Mouse (Mus musculus): ENCODE results near the gene Ranbp6. TPM values are rescaled to one million over a fixed set of nuclear protein-coding genes. Genes with fewer than 3 reads are reported as not detected.

Ranbp6 gene
- polyA plus RNA-seq, 1 experiment from 2014 or later = 41.8 TPM

DNA sequence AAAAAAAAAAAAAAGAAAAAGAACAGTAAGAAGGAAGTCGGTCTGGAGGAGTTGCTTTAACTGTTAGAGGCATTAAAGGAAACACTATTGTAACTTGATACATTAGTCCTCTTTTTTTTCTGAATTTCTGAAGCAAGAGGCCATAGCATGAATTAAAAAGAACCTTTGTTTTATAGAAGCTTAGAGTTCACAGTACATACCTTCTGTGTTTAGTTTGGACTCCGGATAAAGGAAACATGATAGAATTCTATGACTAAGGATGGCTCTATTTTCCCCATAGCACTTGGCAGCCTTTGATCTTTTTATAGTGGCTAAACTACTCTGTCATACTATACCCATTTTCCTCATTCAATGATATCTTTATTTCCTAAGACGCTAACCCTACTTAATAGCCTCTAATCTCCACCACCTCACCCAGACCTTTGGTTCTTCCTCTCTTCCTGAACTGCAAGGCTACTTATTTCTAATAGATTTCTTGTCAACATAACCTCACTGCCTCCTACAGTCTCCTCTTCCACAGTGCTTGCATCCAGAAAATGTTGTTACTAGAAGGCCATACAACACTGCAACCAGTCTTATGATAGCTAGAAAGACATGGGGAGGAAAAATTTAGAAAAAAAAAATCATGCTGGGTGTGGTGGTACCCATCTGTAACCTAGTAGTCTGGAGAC, 22.7 kb upstream of the Ranbp6 start:
- no peaks in the 10 kb centered on the region for H3K9me3 ChIP-seq (replicated peaks)
- H3K4me2 ChIP-seq (replicated peaks) = no peak overlapping the region
- H3K36me3 ChIP-seq = no peaks in the 10 kb centered on the region
- 67% methylated on average over 3 of the region's 3 CpGs for WGBS
- no peak overlapping the region for H3K9ac ChIP-seq
- no peak for ATAC-seq (ENCODE audit: low FRiP score)
- H3K27me3 ChIP-seq = no peaks in the 10 kb centered on the region
- no peaks in the 10 kb centered on the region for H3K4me1 ChIP-seq
- no peak overlapping the region for H3K4me3 ChIP-seq
- no peak overlapping the region for H3K27ac ChIP-seq

DNA sequence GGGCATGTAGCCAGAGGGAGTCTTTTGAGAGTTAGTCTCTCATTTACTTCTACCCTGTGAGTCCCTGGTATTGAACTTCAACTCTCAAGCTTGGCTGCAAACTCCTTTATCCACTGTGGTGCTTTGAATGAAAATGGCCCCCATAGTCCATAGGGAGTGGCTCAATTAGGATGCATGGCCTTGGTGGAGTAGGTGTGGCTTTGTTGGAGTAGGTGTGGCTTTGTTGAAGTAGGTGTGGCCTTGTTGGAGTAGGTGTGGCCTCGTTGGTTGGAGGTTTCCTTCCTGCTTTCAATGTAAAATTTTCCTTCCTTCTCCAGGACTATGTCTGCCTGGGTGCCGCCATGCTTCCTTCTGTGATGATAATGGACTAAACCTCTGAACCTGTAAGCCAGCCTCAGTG, 18.1 kb upstream of the Ranbp6 start:
- Histone ChIP-seq H3K9ac (no peak overlapping the region), H3K4me1 (no peaks in the 10 kb centered on the region), H3K27me3 (no peaks in the 10 kb centered on the region), H3K27ac (no peak overlapping the region), H3K4me3 (no peak overlapping the region), H3K4me2 (replicated peaks) (no peak overlapping the region), H3K36me3 (no peaks in the 10 kb centered on the region), H3K9me3 (replicated peaks) (no peaks in the 10 kb centered on the region)
- 80% methylated on average over 2 of the region's 2 CpGs for WGBS
- ATAC-seq (ENCODE audit: low FRiP score) = no peak

DNA sequence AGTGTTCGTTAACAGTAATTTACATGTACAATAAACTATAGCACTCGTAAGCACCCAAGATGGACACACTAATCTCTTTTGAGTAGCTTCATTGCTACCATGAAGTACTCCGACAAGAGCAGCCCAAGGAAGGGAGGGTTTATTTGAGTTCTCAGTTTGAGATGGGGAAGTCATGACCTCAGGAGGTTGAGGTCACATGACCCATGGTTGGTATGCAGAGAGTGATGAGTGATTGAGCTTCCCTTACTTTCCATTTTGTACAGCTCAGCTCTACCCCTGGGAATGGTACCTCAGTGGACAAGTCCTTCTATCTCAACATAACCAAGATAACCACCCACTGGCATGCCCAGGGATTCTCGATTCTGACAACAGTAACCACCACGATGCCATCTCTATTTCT, 15.8 kb upstream of the Ranbp6 start:
- no peak for ATAC-seq (ENCODE audit: low FRiP score)
- Histone ChIP-seq H3K4me3 (no peak overlapping the region), H3K4me1 (no peaks in the 10 kb centered on the region), H3K9ac (no peak overlapping the region), H3K27me3 (no peaks in the 10 kb centered on the region), H3K27ac (no peak overlapping the region), H3K4me2 (replicated peaks) (no peak overlapping the region), H3K36me3 (no peaks in the 10 kb centered on the region), H3K9me3 (replicated peaks) (no peaks in the 10 kb centered on the region)
- 73% methylated on average over 5 of the region's 5 CpGs for WGBS

DNA sequence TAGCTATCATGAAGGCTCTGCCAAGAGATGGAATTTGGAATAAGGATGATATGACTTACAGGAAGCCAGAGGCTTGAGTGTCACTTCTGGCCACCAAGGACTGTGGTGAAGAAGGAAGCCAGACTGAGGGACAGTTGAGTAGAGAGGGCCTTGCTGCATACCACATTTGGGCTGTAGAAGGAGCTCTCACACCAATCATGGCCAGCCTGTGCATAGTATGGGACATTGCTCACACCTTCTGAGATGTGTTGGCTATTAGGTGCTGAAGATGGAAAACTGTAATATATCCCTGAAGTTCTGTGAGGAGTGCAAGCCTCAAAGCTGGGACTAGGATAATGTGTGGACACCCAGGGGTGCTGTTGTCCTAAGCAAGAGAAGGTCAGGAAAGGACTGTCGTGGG, 13.9 kb upstream of the Ranbp6 start:
- Histone ChIP-seq H3K4me3 (no peak overlapping the region), H3K4me1 (no peaks in the 10 kb centered on the region), H3K27me3 (no peaks in the 10 kb centered on the region), H3K4me2 (replicated peaks) (no peak overlapping the region), H3K9ac (no peak overlapping the region), H3K9me3 (replicated peaks) (no peaks in the 10 kb centered on the region), H3K36me3 (no peaks in the 10 kb centered on the region), H3K27ac (no peak overlapping the region)
- WGBS = 73% methylated on average over 1 of the region's 1 CpGs
- no peak for ATAC-seq (ENCODE audit: low FRiP score)

DNA sequence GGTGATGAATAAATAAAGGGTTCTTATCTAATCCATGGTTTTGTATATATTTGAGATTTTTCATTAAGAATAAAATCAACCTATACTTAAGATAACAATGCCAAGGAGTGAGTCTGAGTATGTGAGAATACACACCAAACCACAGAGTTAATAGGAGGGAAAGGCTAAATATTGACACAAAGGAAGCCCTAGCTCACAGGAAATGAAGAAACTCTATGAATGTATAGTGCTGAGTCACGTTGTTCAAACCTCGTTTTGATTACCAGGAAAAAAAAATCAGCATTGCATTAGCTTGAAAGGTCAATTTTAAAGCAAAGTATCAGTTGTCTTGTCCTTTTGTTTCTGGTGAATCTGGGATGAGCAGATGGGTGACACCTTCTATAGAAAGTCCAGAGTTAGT, 12.2 kb upstream of the Ranbp6 start:
- no peak overlapping the region for H3K9ac ChIP-seq
- no peaks in the 10 kb centered on the region for H3K4me1 ChIP-seq
- no peak overlapping the region for H3K4me2 ChIP-seq (replicated peaks)
- no peaks in the 10 kb centered on the region for H3K9me3 ChIP-seq (replicated peaks)
- 69% methylated on average over 2 of the region's 2 CpGs for WGBS
- H3K4me3 ChIP-seq = no peak overlapping the region
- no peaks in the 10 kb centered on the region for H3K27me3 ChIP-seq
- no peak overlapping the region for H3K27ac ChIP-seq
- ATAC-seq (ENCODE audit: low FRiP score) = no peak
- no peaks in the 10 kb centered on the region for H3K36me3 ChIP-seq

DNA sequence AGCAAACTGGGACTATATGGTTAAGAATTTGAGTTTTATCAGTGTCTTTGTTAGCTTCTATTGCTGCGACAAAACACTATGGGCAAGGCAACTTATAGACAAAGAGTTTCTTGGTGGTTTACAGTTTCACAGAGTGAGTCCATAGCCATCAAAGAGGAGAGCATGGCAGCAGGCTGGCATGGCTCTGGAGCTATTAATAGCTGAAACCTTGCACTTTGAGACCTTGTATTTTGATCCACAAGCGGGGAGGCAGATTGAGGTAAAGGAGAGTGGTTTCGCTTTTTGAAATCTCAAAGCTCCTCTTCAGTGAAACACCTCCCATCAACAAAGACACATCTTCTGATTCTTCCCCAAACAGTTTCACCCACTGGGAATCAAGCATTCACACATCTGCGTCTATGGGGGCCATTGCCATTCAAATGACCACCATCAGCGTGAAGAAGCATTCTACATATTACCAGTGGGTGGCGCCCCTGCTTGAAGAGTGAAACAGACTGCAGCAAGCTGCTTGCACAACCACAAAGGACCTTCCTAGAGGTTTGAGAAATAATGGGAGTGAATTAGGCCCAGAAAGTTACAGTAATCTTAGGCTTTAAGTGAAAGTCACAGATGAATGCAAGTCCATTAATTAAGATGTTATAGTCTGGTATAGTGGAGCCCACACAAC, 11.4 kb upstream of the Ranbp6 start:
- no peak overlapping the region for H3K9ac ChIP-seq
- ATAC-seq (ENCODE audit: low FRiP score) = no peak
- no peaks in the 10 kb centered on the region for H3K4me1 ChIP-seq
- H3K27ac ChIP-seq = no peak overlapping the region
- WGBS = 47% methylated on average over 6 of the region's 6 CpGs
- H3K4me3 ChIP-seq = no peak overlapping the region
- no peaks in the 10 kb centered on the region for H3K36me3 ChIP-seq
- H3K4me2 ChIP-seq (replicated peaks) = no peak overlapping the region
- H3K27me3 ChIP-seq = no peaks in the 10 kb centered on the region
- H3K9me3 ChIP-seq (replicated peaks) = no peaks in the 10 kb centered on the region

DNA sequence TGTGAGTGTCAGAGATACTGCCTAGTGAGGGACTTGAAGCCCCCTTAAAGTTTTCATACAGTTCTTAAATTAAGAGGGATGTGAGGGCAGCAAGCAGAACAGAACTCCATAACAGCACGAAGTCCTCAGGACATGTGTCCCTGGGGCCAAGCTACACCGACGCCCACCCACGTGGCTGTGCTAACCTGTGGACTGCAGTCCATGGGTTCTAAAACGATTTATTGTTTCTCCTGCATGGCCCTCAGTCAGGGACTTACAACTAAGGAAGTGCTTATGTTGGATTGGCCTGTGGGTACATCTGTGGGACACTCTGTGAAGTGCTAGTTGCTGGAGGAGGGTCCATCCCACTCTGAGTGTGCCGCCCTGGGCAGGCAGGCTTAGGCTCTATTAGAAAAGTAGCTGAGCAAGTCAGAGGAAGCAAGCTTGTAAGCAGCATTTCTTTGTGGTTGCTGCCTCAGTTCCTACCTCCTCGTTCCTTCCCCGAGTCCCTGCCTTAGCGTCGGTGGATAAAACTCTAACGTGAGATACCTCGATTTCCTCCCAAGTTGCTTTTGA, 10.8 kb upstream of the Ranbp6 start:
- ATAC-seq (ENCODE audit: low FRiP score) = no peak
- Histone ChIP-seq H3K4me3 (no peak overlapping the region), H3K9me3 (replicated peaks) (no peaks in the 10 kb centered on the region), H3K36me3 (no peaks in the 10 kb centered on the region), H3K27me3 (no peaks in the 10 kb centered on the region), H3K27ac (no peak overlapping the region), H3K9ac (no peak overlapping the region), H3K4me1 (no peaks in the 10 kb centered on the region), H3K4me2 (replicated peaks) (no peak overlapping the region)
- 69% methylated on average over 12 of the region's 12 CpGs for WGBS

DNA sequence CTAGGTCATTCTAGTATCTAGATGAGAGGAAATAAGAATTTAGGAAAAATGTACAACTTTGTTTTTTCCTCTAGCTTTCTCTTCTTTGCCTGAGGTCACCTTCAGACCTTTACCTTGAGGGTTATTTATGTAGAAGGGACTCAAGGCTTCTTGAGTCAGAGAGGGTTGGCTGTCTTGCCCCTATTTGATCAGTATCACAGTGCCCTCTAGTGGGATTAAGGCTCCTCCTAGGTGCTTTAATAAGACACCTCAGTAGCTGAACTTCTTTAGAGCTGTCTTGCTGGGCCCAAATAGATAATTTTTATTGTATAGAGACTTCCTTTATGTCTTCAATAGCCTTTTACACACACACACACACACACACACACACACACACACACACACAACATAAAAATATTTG, 8.2 kb upstream of the Ranbp6 start:
- ATAC-seq (ENCODE audit: low FRiP score) = no peak
- Histone ChIP-seq H3K9me3 (replicated peaks) (no peaks in the 10 kb centered on the region), H3K27ac (no peak overlapping the region), H3K4me3 (no peak overlapping the region), H3K4me1 (no peaks in the 10 kb centered on the region), H3K36me3 (no peaks in the 10 kb centered on the region), H3K4me2 (replicated peaks) (no peak overlapping the region), H3K9ac (no peak overlapping the region), H3K27me3 (no peaks in the 10 kb centered on the region)

DNA sequence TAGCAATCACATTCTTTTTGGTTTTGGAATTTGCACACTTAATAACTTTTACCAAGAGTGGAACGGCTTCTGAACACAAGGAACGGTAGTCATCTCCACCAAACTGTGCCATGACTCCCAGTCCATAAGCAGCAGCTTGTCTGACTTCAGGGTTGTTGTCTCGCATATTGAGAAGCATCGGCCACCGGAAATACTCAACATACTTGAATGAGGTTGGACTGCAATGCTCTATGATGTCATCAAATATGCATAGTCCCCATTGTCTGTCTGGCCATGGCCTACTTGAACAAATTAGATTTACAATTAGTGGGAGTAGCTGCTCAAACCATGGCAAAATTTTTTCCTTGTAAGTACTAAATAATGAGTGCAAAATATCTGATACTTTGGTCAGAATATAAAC, 2.8 kb downstream of the Ranbp6 start:
- no peak overlapping the region for H3K4me2 ChIP-seq (replicated peaks)
- no peaks in the 10 kb centered on the region for H3K27me3 ChIP-seq
- no peak overlapping the region for H3K4me3 ChIP-seq
- ATAC-seq (ENCODE audit: low FRiP score) = no peak
- H3K27ac ChIP-seq = no peak overlapping the region
- H3K9ac ChIP-seq = no peak overlapping the region
- H3K9me3 ChIP-seq (replicated peaks) = no peaks in the 10 kb centered on the region
- peaks cover 27% of the 10 kb centered on the region for H3K36me3 ChIP-seq
- peaks cover 25% of the 10 kb centered on the region for H3K4me1 ChIP-seq
- 96% methylated on average over 5 of the region's 5 CpGs for WGBS

DNA sequence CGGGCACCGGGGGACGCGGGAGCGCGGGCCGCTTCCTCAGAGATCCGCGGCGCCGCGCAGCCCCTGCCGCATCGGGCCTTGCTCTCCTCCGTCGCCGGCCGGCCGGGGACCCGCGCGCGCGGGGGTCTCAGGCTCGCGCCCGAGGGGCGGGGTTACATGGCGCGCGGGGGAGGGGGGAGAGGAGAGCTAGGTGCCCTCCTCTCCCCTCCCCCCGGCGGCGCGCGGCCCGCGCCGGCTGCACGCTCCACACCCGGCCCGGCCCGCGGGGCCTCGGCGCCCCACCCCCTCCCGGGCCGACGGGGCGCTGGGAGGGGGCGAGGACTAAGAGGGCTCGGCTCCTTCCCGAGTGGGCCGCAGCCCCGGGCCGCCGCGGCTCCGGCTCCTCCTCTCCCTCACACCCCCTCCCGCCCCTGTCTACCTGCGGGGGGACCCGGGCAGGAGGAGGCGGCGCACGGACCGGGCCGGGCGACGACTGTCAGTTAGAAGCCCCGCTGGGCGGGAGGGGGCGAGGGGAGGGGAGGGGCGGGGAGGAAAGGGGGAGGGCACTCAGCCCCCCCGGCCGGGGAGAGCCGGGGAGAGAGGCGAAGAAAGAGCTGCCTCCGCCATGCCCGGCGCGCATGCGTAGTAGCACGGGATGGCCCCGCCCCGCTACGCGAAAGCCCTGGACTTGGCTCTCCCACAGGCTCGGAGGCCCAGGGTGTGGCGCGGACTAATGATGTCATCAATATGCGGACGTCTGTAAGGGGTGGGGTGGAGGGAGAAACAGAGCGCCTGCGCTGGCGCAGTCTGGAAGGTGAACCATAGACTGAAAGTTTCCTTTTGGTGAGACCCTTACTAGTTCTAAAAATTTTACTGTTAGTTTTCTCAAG, 6.6 kb downstream of the Ranbp6 start, which contains the start of gene 9930021J03Rik:
9930021J03Rik (minus strand) TSS at position 73 of the 869 bp plus-strand sequence.
- 1% methylated on average over 46 of the region's 95 CpGs for WGBS
- H3K4me3 ChIP-seq = peak within 1 kb of the TSS; percentile 95
- peaks cover 21% of the 10 kb centered on the region for H3K4me1 ChIP-seq
- H3K36me3 ChIP-seq = peaks cover 23% of the 10 kb centered on the region
- H3K27ac ChIP-seq = peak within 1 kb of the TSS; percentile 99
- H3K4me2 ChIP-seq (replicated peaks) = peak within 1 kb of the TSS; percentile 83
- H3K9me3 ChIP-seq (replicated peaks) = no peaks in the 10 kb centered on the region
- H3K9ac ChIP-seq = peak within 1 kb of the TSS; percentile 90
- no peaks in the 10 kb centered on the region for H3K27me3 ChIP-seq
- ATAC-seq (ENCODE audit: low FRiP score) = peak; percentile 94

DNA sequence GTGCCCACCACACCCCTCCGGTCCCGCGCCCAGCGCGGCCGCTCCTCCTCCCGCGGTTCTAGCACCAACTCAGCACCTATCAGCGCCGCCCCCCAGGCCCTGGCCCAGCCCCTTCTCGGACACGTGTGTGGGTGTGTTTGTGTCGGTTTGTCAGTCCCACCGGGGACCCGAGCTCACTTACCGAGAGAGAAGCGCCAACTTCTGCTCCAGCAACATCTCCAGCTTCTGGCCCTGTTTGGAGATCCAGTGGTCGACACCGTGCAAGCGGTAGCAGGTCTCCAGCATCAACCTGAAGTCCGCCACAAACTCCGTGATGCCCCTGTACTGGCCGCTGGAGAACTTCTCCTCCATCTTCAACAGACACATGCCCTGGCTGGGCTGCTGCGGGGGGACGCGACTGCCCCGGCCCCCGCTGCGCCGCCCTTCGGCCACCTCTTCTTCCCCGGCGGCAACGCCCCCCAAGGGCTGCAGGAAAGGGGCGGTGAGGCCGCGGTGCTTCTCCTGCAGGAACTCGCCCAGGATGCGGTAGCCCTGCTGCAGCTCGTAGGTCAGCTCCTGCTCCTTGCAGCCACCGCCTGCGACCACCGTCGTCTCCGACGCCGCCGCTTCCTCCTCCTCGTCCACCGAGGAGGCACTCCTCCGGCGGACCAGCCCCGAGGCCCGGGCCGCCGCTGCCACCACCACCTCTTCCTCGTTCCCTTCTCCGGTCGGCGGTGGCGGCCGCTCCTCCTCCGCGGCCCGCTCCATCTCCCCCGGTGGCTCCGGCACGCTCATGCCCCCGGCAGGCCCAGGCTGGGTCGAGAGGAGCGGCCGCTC, 7.5 kb downstream of the Ranbp6 start:
- peak overlapping the region; percentile 90 for H3K9ac ChIP-seq
- under 1% methylated on average over 69 of the region's 72 CpGs for WGBS
- H3K9me3 ChIP-seq (replicated peaks) = no peaks in the 10 kb centered on the region
- peak overlapping the region; percentile 99 for H3K27ac ChIP-seq
- peaks cover 17% of the 10 kb centered on the region for H3K4me1 ChIP-seq
- peak overlapping the region; percentile 95 for H3K4me3 ChIP-seq
- peak; percentile 48 for ATAC-seq (ENCODE audit: low FRiP score)
- peak overlapping the region; percentile 83 for H3K4me2 ChIP-seq (replicated peaks)
- no peaks in the 10 kb centered on the region for H3K27me3 ChIP-seq
- peaks cover 16% of the 10 kb centered on the region for H3K36me3 ChIP-seq
